Mouse (Mus musculus) stomach, postnatal 0 days (tissue): ENCODE data around the gene Xpc. TPM values are rescaled to one million over a fixed set of nuclear protein-coding genes. Genes with fewer than 3 reads are reported as not detected.

Experiments
- ATAC-seq: fragments of 200-750 bp; cut with Nextera tagmentation; 2 replicates; pipeline ENCODE4 v1.8.0; 2017; ENCODE audit not compliant: low FRiP score, low TSS enrichment
- DNase-seq: peaks from one replicate; pipeline ENCODE4 v3.0.0-alpha.2; 2016; ENCODE audit warnings: low spot score
- H3K27ac ChIP-seq: fragments of 300-500 bp; sonication (generic); replicated peaks from 2 replicates; pipeline ENCODE4 v1.5.1; 2014; ENCODE audit warnings: mild to moderate bottlenecking, control low read depth
- H3K27me3 ChIP-seq: fragments of 300-500 bp; sonication (generic); 2 replicates; pipeline ENCODE4 v1.6.1; 2014; ENCODE audit warnings: low read length; ENCODE audit not compliant: control insufficient read depth, insufficient read depth
- H3K36me3 ChIP-seq: fragments of 300-500 bp; sonication (generic); 2 replicates; pipeline ENCODE4 v1.6.1; 2014; ENCODE audit warnings: low read length, mixed read lengths; ENCODE audit not compliant: control insufficient read depth, insufficient read depth
- H3K4me1 ChIP-seq: fragments of 300-500 bp; sonication (generic); replicated peaks from 2 replicates; pipeline ENCODE4 v1.6.1; 2014; ENCODE audit warnings: antibody characterized with exemption; ENCODE audit not compliant: control insufficient read depth, insufficient read depth
- H3K4me2 ChIP-seq: fragments of 300-500 bp; sonication (generic); replicated peaks from 2 replicates; pipeline ENCODE4 v1.6.1; 2014; ENCODE audit warnings: low read depth, mild to moderate bottlenecking, control low read depth, moderate library complexity
- H3K4me3 ChIP-seq: fragments of 300-500 bp; sonication (generic); 2 replicates; pipeline ENCODE4 v1.5.1; 2014; ENCODE audit warnings: low read depth, low read length, control low read depth
- H3K9ac ChIP-seq: fragments of 300-500 bp; sonication (generic); 2 replicates; pipeline ENCODE4 v1.6.1; 2014; ENCODE audit warnings: mild to moderate bottlenecking, low read length, control low read depth, mixed read lengths
- H3K9me3 ChIP-seq: fragments of 300-500 bp; sonication (generic); 2 replicates; pipeline ENCODE4 v1.6.1; 2016; ENCODE audit warnings: low read length; ENCODE audit not compliant: control insufficient read depth
- CTCF ChIP-seq: IDR thresholded peaks from 2 replicates; pipeline ENCODE4 v1.5.1; 2016; ENCODE audit warnings: antibody characterized with exemption, low read depth, mild to moderate bottlenecking, moderate library complexity
- EP300 ChIP-seq: optimal IDR thresholded peaks from 2 replicates; pipeline ENCODE3; 2016; ENCODE audit warnings: antibody characterized with exemption
- WGBS: fragments of 180-500 bp; shearing (Covaris S2); extraction: QIAGEN DNeasy Blood & Tissue Kit; methylation state at CpG from one replicate; pipeline ENCODE4 v1.1.7; 2014; 5-methylcytosine and 5-hydroxymethylcytosine counted together
- polyA plus RNA-seq: library from polyadenylated mRNA; unstranded; fragments of >200 nt; fragmentation: Nextera tagmentation; extraction: Ambion mirVana; gene quantifications from 2 replicates; pipeline ENCODE4 v1.2.1, GENCODE M21; 2015

The Xpc gene
- polyA plus RNA-seq, 1 experiment from 2014 or later, result 9.3 TPM

DNA sequence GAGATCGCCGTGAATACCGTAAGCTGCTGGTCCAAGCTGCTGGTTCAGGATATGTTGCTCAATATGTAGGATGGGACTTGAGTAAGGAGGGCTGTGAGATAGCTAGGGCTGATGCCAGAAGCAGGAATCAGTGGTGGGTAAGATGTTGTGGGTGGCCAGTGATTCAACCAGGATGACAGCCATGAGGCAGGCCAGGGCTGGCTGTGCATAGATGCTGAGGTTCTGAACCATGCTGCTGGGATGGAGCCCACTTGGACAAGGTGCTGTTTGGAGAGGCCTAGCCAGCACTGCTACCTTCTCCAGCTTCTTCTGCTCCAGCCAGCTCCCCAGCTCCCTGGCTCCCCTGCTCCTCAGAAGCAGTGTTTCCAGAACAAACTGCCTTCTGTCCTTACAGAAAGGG lies 36.0 kb upstream of the Xpc start:
- ATAC-seq, result no peak
- Histone ChIP-seq H3K36me3 (no peaks in the 10 kb centered on the region), H3K27me3 (no peaks in the 10 kb centered on the region), H3K9me3 (no peaks in the 10 kb centered on the region; the same call in 1 of the 2 replicates), H3K4me3 (no peak overlapping the region), H3K9ac (no peak overlapping the region), H3K4me2 (no peak overlapping the region), H3K4me1 (no peaks in the 10 kb centered on the region), H3K27ac (no peak overlapping the region)
- WGBS, result 91% methylated on average over 3 of the region's 3 CpGs
- no peak for DNase-seq
- TF ChIP-seq CTCF, result no peak
- no peak for TF ChIP-seq EP300

DNA sequence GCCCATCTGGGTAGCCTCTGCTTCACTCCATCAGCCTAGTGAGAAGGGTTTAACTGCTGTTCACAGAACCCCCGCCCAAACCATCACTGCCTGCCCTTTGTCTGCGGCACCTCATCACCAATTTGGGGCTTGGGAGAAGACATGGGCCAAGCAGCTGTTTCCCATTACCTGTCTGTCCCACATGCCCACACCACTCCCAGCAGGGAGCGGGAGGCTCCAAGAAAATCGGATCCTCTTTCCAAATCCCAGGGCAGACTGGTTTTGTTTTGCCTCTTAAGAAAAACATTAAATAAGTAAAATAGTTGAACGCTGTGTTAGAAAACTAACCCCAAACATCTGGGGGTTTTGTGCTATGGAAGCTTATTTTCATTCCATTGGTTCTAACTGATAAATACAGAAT lies 33.9 kb upstream of the Xpc start:
- Histone ChIP-seq H3K4me1 (no peaks in the 10 kb centered on the region), H3K9me3 (no peaks in the 10 kb centered on the region; the same call in 1 of the 2 replicates), H3K4me3 (no peak overlapping the region), H3K27me3 (no peaks in the 10 kb centered on the region), H3K4me2 (no peak overlapping the region), H3K36me3 (no peaks in the 10 kb centered on the region), H3K27ac (no peak overlapping the region), H3K9ac (no peak overlapping the region)
- no peak for DNase-seq
- no peak for ATAC-seq
- TF ChIP-seq EP300 (no peak), CTCF (no peak)
- WGBS, result 51% methylated on average over 5 of the region's 5 CpGs

DNA sequence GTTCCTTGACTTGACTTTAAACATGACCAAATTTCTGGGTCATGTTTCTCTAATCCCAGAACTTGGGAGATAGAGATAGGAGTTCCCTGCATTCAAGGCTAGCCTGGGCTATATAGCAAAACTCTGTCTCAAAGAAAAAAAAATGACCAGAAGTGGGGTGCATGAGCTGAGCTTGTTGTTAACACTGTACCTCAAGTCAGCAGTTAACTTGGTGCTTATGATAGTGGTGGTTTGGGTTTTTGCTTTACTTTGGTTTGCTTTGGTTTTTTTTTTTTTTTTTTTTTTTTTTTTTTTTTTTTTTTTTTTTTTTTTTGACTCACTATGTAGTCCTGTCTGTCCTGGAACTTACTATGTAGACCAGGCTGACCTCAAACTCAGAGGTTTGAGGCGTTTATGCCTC lies 31.6 kb upstream of the Xpc start:
- Histone ChIP-seq H3K27ac (no peak overlapping the region), H3K9ac (no peak overlapping the region), H3K9me3 (no peaks in the 10 kb centered on the region; the same call in 1 of the 2 replicates), H3K36me3 (no peaks in the 10 kb centered on the region), H3K4me2 (no peak overlapping the region), H3K27me3 (no peaks in the 10 kb centered on the region), H3K4me1 (no peaks in the 10 kb centered on the region), H3K4me3 (no peak overlapping the region)
- no peak for DNase-seq
- WGBS, result 56% methylated on average over 1 of the region's 1 CpGs
- TF ChIP-seq EP300, result no peak
- no peak for ATAC-seq

DNA sequence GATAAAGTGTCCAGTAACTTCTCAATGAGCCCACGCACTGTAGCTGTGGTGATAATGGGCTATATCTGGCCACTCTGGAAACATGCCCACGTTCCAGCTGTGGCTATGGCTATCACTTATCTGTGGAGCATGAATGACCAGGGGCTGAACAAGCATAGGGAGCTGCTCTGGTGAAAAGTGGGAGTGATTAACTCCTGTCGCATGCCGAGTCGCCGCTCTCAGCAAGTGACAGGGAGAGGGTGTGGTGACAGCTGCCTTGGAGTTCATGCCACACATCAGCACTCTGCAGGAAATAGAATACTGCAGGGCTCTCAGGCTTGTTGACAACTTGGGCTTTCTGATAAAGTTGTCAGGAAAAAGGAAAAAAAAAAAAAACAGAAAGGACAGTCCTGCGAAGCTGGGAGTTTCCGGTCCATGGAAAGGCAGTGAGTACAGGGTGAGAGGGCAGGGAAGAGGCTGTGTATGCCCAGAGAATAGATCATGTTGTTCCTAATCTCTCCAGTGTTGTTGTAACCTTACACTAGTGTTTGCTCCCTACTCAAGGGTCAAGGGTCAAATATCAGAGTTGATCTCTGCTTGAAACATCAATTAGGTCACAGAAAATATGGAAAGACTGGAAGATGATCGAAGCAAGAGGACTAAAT lies 30.7 kb upstream of the Xpc start:
- DNase-seq, result no peak
- Histone ChIP-seq H3K4me1 (no peaks in the 10 kb centered on the region), H3K9ac (no peak overlapping the region), H3K27me3 (no peaks in the 10 kb centered on the region), H3K36me3 (no peaks in the 10 kb centered on the region), H3K4me3 (no peak overlapping the region), H3K27ac (no peak overlapping the region), H3K4me2 (no peak overlapping the region), H3K9me3 (no peaks in the 10 kb centered on the region; the same call in 1 of the 2 replicates)
- no peak; the same call in 1 of the 2 replicates for ATAC-seq
- no peak for TF ChIP-seq EP300
- no peak for TF ChIP-seq CTCF
- 44% methylated on average over 9 of the region's 9 CpGs for WGBS

DNA sequence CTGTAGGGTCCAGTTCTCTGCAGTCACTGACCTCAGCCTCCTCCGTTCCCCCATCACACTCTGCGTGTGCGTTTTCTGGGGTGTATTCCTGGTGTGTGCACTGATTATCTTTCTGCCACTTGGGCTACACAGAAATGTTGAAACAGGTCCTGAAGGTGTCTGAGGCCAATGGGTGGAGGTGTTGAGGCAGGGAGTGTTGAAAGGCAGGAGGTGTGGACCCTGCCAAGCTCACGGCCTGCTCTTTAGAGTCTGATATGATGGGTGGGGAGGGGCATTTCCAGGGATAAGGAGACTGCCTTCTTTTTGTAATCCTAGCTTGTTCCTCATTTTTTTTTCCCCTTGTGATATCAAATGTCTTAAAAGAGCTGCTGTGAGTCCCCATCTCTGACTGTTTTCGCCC lies 27.4 kb upstream of the Xpc start:
- Histone ChIP-seq H3K9me3 (no peaks in the 10 kb centered on the region; the same call in 1 of the 2 replicates), H3K4me3 (no peak overlapping the region), H3K27me3 (no peaks in the 10 kb centered on the region), H3K4me1 (no peaks in the 10 kb centered on the region), H3K27ac (no peak overlapping the region), H3K9ac (no peak overlapping the region), H3K4me2 (no peak overlapping the region), H3K36me3 (no peaks in the 10 kb centered on the region)
- 70% methylated on average over 5 of the region's 5 CpGs for WGBS
- no peak for ATAC-seq
- TF ChIP-seq EP300, result no peak
- TF ChIP-seq CTCF, result no peak
- DNase-seq, result no peak

DNA sequence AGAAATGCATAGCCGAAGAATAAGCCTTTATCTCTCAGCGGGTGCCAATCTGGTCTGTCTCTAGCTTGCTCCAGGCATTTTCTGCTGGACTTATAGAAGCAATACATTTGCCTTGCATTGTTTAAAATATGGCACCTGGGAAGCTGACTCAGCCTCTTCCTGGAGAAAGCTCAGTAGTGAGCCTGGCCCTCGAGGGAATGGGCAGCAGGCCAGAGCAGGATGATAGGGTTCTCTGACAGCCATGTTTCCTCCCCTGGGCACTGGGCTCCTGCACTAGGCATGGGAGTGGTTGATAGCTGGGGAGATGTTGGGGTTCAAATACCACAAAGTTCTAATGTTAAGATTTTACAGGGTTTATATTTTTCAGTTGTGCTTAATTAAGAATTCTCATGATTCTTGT lies 25.6 kb upstream of the Xpc start:
- Histone ChIP-seq H3K9me3 (no peaks in the 10 kb centered on the region), H3K4me3 (no peak overlapping the region), H3K9ac (no peak overlapping the region), H3K4me1 (no peaks in the 10 kb centered on the region), H3K27me3 (no peaks in the 10 kb centered on the region), H3K27ac (no peak overlapping the region), H3K4me2 (no peak overlapping the region), H3K36me3 (no peaks in the 10 kb centered on the region)
- 34% methylated on average over 3 of the region's 3 CpGs for WGBS
- DNase-seq, result no peak
- ATAC-seq, result no peak
- TF ChIP-seq CTCF, result no peak
- TF ChIP-seq EP300, result no peak
